Mouse (Mus musculus) hindbrain, embryonic 15.5 days (tissue): ENCODE data around the gene Mrgprg. TPM values are rescaled to one million over a fixed set of nuclear protein-coding genes. Genes with fewer than 3 reads are reported as not detected.
A peak's percentile ranks its signal among the peaks of the same experiment; 100 is the strongest.

Experiments
- ATAC-seq: fragments of 200-750 bp; cut with Nextera tagmentation; 2 replicates; pipeline ENCODE4 v1.8.0; 2017; ENCODE audit warnings: low read depth, moderate number of reproducible peaks, moderate TSS enrichment; ENCODE audit not compliant: low FRiP score
- H3K27ac ChIP-seq: fragments of 300-500 bp; sonication (generic); replicated peaks from 2 replicates; pipeline ENCODE4 v1.5.1; 2015; ENCODE audit warnings: mild to moderate bottlenecking, inconsistent platforms
- H3K27me3 ChIP-seq: fragments of 300-500 bp; sonication (generic); 2 replicates; pipeline ENCODE4 v1.6.1; 2015; ENCODE audit warnings: control low read depth, inconsistent platforms
- H3K36me3 ChIP-seq: fragments of 300-500 bp; sonication (generic); 2 replicates; pipeline ENCODE4 v1.6.1; 2015; ENCODE audit warnings: control low read depth, inconsistent platforms
- H3K4me1 ChIP-seq: fragments of 300-500 bp; sonication (generic); replicated peaks from 2 replicates; pipeline ENCODE4 v1.6.1; 2015; ENCODE audit warnings: control low read depth, inconsistent platforms
- H3K4me2 ChIP-seq: fragments of 300-500 bp; sonication (generic); 2 replicates; pipeline ENCODE4 v1.6.1; 2015; ENCODE audit warnings: moderate library complexity, mild to moderate bottlenecking, inconsistent platforms
- H3K4me3 ChIP-seq: fragments of 300-500 bp; sonication (generic); 2 replicates; pipeline ENCODE4 v1.5.1; 2015; ENCODE audit warnings: mild to moderate bottlenecking, inconsistent platforms
- H3K9ac ChIP-seq: fragments of 300-500 bp; sonication (generic); 2 replicates; pipeline ENCODE4 v1.6.1; 2015; ENCODE audit warnings: inconsistent platforms
- H3K9me3 ChIP-seq: fragments of 300-500 bp; sonication (generic); 2 replicates; pipeline ENCODE4 v1.6.1; 2016; ENCODE audit warnings: control low read depth, inconsistent platforms
- WGBS: fragments of 180-500 bp; shearing (Covaris S2); methylation state at CpG from one replicate; pipeline ENCODE4 v1.1.7; 2015; 5-methylcytosine and 5-hydroxymethylcytosine counted together
- polyA plus RNA-seq: library from polyadenylated mRNA; unstranded; fragments of >200 nt; fragmentation: Nextera tagmentation; extraction: Ambion mirVana; gene quantifications from 2 replicates; pipeline ENCODE4 v1.2.1, GENCODE M21; 2015

Gene Mrgprg
- polyA plus RNA-seq, 1 experiment from 2014 or later = not detected

- 84% methylated on average over 3 of the region's 3 CpGs for WGBS
- Histone ChIP-seq H3K4me1 (peaks cover 25% of the 10 kb centered on the region), H3K36me3 (no peaks in the 10 kb centered on the region), H3K27me3 (peaks cover 11% of the 10 kb centered on the region), H3K9me3 (no peaks in the 10 kb centered on the region), H3K27ac (no peak overlapping the region), H3K9ac (no peak overlapping the region), H3K4me3 (no peak overlapping the region), H3K4me2 (no peak overlapping the region)
- ATAC-seq = no peak
Measured at GRCm38 (mm10) chr7:143752606-143753005, 14.2 kb downstream of the Mrgprg start.

GRCm38 (mm10) chr7:143752056-143752455, 14.7 kb downstream of the Mrgprg start:
- ATAC-seq = no peak
- H3K4me1 ChIP-seq = peaks cover 20% of the 10 kb centered on the region
- H3K4me2 ChIP-seq = no peak overlapping the region
- H3K9me3 ChIP-seq = no peaks in the 10 kb centered on the region
- 74% methylated on average over 4 of the region's 4 CpGs for WGBS
- H3K4me3 ChIP-seq = no peak overlapping the region
- peaks cover 9% of the 10 kb centered on the region for H3K27me3 ChIP-seq
- no peak overlapping the region for H3K27ac ChIP-seq
- H3K36me3 ChIP-seq = no peaks in the 10 kb centered on the region
- no peak overlapping the region for H3K9ac ChIP-seq

- Histone ChIP-seq H3K4me1 (peaks cover 13% of the 10 kb centered on the region), H3K4me2 (no peak overlapping the region), H3K27ac (no peak overlapping the region), H3K9me3 (no peaks in the 10 kb centered on the region), H3K4me3 (no peak overlapping the region), H3K27me3 (peaks cover 9% of the 10 kb centered on the region), H3K9ac (no peak overlapping the region), H3K36me3 (no peaks in the 10 kb centered on the region)
- 78% methylated on average over 1 of the region's 1 CpGs for WGBS
- ATAC-seq = no peak
Measured at GRCm38 (mm10) chr7:143751380-143751779, 15.4 kb downstream of the Mrgprg start.

DNA sequence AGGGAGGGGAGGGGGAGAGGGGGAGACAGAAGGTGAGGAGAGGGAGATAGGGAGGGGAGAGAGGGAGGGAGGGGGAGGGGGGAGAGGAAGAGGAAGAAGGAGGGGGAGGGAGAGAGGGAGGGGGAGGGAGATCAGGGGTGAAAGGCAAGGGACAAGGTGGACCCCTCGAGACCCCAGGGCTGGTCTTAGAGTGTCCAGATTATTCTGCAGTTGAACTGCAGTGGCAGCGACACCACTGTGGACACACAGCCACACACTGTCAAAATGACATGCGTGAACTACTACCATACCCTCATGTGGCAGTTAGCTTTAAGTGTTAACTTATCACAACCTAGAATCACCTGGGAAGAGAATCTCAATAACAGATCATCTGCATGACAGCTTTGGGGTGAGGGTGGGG, 17.7 kb downstream of the Mrgprg start:
- WGBS = 67% methylated on average over 3 of the region's 3 CpGs
- H3K27ac ChIP-seq = no peak overlapping the region
- no peak overlapping the region for H3K9ac ChIP-seq
- H3K36me3 ChIP-seq = no peaks in the 10 kb centered on the region
- H3K9me3 ChIP-seq = no peaks in the 10 kb centered on the region
- H3K4me1 ChIP-seq = peaks cover 12% of the 10 kb centered on the region
- no peak overlapping the region for H3K4me2 ChIP-seq
- H3K27me3 ChIP-seq = no peaks in the 10 kb centered on the region
- H3K4me3 ChIP-seq = no peak overlapping the region
- ATAC-seq = no peak; the same call in 1 of the 2 replicates

DNA sequence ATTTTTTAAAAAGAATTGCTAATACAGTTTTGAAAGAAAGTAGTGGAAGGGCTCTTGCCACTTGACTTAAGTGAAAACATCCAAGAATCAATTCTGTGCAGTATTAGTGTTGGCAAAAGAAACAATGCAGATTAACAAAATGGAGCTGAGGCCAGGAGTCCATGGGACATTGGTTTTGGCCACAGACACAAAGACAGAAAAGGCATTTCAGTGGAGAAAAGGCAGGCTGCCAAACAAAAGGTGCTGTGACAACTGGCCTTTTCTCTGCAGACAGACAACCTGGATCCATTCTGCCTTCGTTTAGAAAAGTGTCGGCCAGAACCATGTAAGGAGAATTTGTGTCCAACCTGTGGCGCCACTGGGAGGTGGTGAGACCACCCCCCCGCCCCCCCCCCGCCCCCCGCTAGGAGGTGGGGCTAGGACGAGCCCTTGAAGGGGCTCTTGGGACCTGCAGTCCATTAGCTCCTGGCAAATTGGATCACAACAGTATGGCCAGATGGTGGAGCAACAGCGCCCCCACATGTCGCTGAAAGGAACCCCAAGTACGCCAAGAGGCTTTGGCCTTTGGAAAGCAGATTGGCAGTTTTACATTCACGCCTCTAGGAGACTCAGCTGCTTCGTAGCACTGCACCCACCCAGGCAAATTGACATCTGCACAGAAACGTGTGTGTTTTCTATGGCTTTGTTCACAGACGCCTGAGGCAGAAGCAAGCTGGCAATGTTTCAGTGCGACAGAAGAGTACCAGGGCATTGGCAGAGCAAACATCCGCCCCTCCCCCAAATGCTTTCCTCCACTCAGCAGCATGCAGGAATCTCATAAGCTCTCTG, 18.5 kb downstream of the Mrgprg start:
- Histone ChIP-seq H3K9me3 (no peaks in the 10 kb centered on the region), H3K4me2 (peak overlapping the region; percentile 56), H3K36me3 (no peaks in the 10 kb centered on the region), H3K4me1 (peaks cover 12% of the 10 kb centered on the region), H3K27me3 (no peaks in the 10 kb centered on the region), H3K27ac (peak overlapping the region; percentile 72), H3K9ac (peak overlapping the region; percentile 4; the same call in 1 of the 2 replicates), H3K4me3 (peak overlapping the region; percentile 11; the same call in 1 of the 2 replicates)
- ATAC-seq = peak; percentile 90
- WGBS = 3% methylated on average over 16 of the region's 16 CpGs

GRCm38 (mm10) chr7:143740653-143741052, 26.1 kb downstream of the Mrgprg start:
- no peaks in the 10 kb centered on the region for H3K9me3 ChIP-seq
- peak overlapping the region; percentile 79 for H3K27ac ChIP-seq
- WGBS = 20% methylated on average over 2 of the region's 2 CpGs
- H3K27me3 ChIP-seq = no peaks in the 10 kb centered on the region
- peak overlapping the region; percentile 72 for H3K4me3 ChIP-seq
- peak overlapping the region; percentile 79 for H3K4me2 ChIP-seq
- ATAC-seq = peak; percentile 31
- peaks cover 34% of the 10 kb centered on the region for H3K4me1 ChIP-seq
- H3K36me3 ChIP-seq = no peaks in the 10 kb centered on the region
- H3K9ac ChIP-seq = peak overlapping the region; percentile 93

- WGBS = 4% methylated on average over 37 of the region's 38 CpGs
Measured at GRCm38 (mm10) chr7:143739511-143740461, 27.0 kb downstream of the Mrgprg start.

GRCm38 (mm10) chr7:143738601-143739006, 28.2 kb downstream of the Mrgprg start:
- 0 out of 2 replicates have a peak, but pooled peaks have one; percentile 45 for ATAC-seq
- H3K4me1 ChIP-seq = peaks cover 34% of the 10 kb centered on the region
- H3K4me2 ChIP-seq = peak overlapping the region; percentile 79
- H3K36me3 ChIP-seq = no peaks in the 10 kb centered on the region
- H3K9me3 ChIP-seq = no peaks in the 10 kb centered on the region
- peak overlapping the region; percentile 79 for H3K27ac ChIP-seq
- WGBS = 14% methylated on average over 5 of the region's 5 CpGs
- peak overlapping the region; percentile 72 for H3K4me3 ChIP-seq
- peak overlapping the region; percentile 93 for H3K9ac ChIP-seq
- no peaks in the 10 kb centered on the region for H3K27me3 ChIP-seq

More at GRCm38 (mm10) chr7:143739511-143740461, 27.0 kb downstream of the Mrgprg start:
- peak overlapping the region; percentile 93 for H3K9ac ChIP-seq
- no peaks in the 10 kb centered on the region for H3K27me3 ChIP-seq
- no peaks in the 10 kb centered on the region for H3K9me3 ChIP-seq
- H3K4me2 ChIP-seq = peak overlapping the region; percentile 79
- H3K36me3 ChIP-seq = no peaks in the 10 kb centered on the region
- H3K4me1 ChIP-seq = peaks cover 34% of the 10 kb centered on the region
- H3K27ac ChIP-seq = peak overlapping the region; percentile 79
- peak; percentile 89 for ATAC-seq
- peak overlapping the region; percentile 72 for H3K4me3 ChIP-seq

DNA sequence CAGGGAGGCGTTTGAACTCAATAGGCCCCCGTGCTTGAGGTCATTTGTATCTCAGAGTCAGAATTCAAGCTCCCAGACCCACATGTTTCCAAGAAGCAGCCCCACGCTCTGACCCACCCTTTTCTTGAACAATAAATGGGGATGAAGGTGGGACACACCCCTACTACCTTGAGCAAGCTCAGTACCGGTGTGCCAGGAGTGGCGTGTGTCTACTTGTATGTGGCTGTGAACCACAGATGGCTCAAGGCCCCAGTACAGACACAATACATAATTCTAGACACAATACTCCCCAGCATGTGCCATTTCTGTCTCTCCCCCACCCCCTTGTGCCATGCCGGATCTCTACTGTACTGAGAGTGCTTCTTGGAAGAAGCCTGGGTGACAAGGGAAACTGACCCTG, 28.6 kb downstream of the Mrgprg start:
- ATAC-seq = 0 out of 2 replicates have a peak, but pooled peaks have one; percentile 1
- peak overlapping the region; percentile 93 for H3K9ac ChIP-seq
- H3K4me1 ChIP-seq = peaks cover 34% of the 10 kb centered on the region
- H3K36me3 ChIP-seq = no peaks in the 10 kb centered on the region
- H3K4me3 ChIP-seq = peak overlapping the region; percentile 72
- 58% methylated on average over 6 of the region's 6 CpGs for WGBS
- peak overlapping the region; percentile 79 for H3K4me2 ChIP-seq
- no peaks in the 10 kb centered on the region for H3K27me3 ChIP-seq
- no peaks in the 10 kb centered on the region for H3K9me3 ChIP-seq
- H3K27ac ChIP-seq = peak overlapping the region; percentile 79

- H3K27me3 ChIP-seq = no peaks in the 10 kb centered on the region
- no peaks in the 10 kb centered on the region for H3K9me3 ChIP-seq
- no peak overlapping the region for H3K4me2 ChIP-seq
- ATAC-seq = no peak
- no peaks in the 10 kb centered on the region for H3K36me3 ChIP-seq
- H3K27ac ChIP-seq = no peak overlapping the region
- no peak overlapping the region for H3K4me3 ChIP-seq
- H3K4me1 ChIP-seq = peaks cover 19% of the 10 kb centered on the region
- 83% methylated on average over 4 of the region's 4 CpGs for WGBS
- H3K9ac ChIP-seq = no peak overlapping the region
Measured at GRCm38 (mm10) chr7:143733746-143734145, 33.0 kb downstream of the Mrgprg start.

GRCm38 (mm10) chr7:143729886-143730285, 36.9 kb downstream of the Mrgprg start:
- Histone ChIP-seq H3K9ac (no peak overlapping the region), H3K27me3 (no peaks in the 10 kb centered on the region), H3K4me3 (no peak overlapping the region), H3K4me2 (no peak overlapping the region), H3K27ac (no peak overlapping the region), H3K36me3 (peaks cover 3% of the 10 kb centered on the region; the same call in 1 of the 2 replicates), H3K9me3 (no peaks in the 10 kb centered on the region), H3K4me1 (no peaks in the 10 kb centered on the region)
- 83% methylated on average over 10 of the region's 10 CpGs for WGBS
- ATAC-seq = no peak
